Mouse (Mus musculus) heart, postnatal 0 days (tissue): ENCODE measurements around the gene Cars2.

ENCODE experiments used
- CTCF ChIP-seq: IDR thresholded peaks from 2 replicates; pipeline ENCODE4 v1.5.1; 2016; ENCODE audit warnings: antibody characterized with exemption, control low read depth, low read depth
- EP300 ChIP-seq: IDR thresholded peaks from 2 replicates; pipeline ENCODE4 v1.6.1; 2016; ENCODE audit warnings: antibody characterized with exemption, low read depth

DNA sequence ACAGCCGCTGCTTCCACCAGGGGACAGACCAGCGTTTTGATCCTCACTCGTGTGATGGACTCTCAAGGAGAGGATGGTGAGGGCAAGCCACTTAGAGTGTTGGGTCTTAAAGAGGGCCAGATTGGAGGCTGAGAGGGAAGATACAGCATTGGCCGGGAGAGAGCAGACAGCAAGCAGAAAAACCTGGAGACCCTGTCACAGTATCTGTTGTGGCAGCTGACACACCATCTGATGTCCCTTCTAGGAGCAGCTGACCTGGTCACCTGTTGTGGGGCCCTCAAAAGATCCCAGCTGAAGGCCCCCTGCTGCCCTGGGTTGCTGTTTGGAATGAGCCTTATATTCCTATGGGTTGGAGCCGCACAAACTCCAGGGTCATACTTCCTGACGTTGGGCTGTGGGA lies 21.8 kb upstream of the Cars2 start:
- TF ChIP-seq EP300 (no peak), CTCF (no peak)
